Mouse (Mus musculus): ENCODE measurements around the gene Rara. TPM values are rescaled to one million over a fixed set of nuclear protein-coding genes. Genes with fewer than 3 reads are reported as not detected.

Gene Rara
- 5.0 TPM for polyA plus RNA-seq (2015; fragmentation: Illumina TruSeq; extraction: RNeasy Lipid Tissue Mini Kit (QIAGEN cat#74804); ENCODE audit: insufficient read depth, low read depth, low replicate concordance)

DNA sequence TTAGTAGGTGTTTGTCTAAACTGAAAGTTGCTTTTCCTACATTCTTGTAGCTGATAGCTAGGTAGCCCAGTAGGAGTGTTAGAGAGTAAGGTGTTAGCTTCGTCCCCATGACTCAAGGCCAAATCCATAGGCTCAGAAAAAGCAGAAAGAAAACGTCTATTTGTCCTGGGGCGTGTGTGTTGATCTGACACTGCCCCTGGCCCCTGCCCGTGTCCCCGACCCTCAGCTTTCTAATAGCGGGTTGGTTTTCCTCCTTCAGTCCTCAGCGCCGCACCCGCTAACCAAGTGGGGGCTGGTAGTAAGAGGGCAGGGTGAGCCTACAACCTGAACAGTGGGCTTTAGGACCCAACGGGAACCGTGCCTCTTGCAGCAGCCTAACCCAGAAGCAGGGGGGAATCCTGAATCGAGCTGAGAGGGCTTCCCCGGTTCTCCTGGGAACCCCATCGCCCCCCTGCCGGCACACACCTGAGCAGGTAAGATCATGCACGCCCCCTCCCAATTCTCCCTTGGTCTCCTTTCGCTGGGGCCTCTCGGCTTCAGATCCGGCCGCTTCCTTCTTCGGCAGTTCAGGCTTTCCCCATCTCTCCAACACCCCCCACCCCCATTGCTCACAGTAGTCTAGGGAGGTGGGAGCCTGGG is at the start of gene Rara:
TSS of gene Rara (plus strand) at position 381 of the 639 bp plus-strand sequence.

DNA sequence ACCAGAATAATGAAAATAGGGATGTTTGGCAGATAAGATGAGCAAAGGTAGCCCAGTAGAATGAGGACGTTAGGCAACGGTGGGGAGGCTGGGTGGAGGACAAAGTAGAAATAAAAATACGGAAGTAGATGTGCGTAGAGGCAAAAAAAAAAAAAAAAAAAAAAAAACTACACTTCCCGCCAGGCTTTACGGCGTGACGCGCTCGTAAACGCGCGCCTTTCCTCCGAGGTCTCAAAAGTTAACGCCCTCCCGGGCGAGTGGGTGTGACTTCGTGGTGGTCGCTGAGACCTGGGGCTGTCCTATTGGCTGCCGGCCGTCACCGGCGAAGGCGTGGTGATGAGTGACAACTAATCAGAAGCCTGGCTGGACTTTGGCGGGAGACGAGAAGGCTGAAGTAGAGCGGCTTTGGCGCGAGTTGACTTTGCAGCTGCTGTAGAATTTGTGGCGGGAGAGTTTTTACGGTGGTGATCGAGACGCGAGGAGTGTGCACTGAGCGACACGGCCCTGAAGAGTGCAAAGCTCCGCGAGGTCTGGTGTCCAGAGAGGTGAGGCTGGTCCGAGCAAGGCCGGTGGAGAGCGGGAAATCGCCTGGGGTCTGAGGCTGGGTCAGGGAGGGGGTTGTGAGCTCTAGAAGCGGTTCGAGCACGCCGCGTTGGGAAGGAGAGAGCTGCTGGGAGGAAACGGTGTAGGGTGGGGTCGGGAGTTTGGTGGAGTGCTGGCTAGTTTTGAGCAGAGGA is 20.0 kb upstream of the Rara start, which contains the start of gene Cdc6:
TSS of gene Cdc6 (plus strand) at position 365 of the 737 bp plus-strand sequence.

DNA sequence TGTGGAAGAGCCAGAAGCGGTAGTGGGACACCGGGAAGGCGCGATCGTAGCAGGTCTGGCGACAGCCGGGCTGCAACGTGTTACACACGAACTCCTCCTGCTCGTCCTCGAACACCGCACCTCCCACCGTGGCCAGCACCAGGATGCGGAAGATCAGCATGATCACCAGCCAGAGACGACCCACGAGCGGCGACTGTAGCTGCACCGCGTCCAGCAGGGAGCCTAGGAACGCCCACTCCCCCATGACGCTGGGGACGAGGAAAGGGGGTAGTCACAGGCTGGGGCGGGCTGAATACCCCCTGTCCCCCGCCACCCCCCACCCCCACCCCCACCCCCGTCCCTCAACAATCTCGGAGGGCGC is 55.1 kb downstream of the Rara start, which contains the start of gene Gjd3:
TSS of gene Gjd3 (minus strand) at position 244 of the 361 bp plus-strand sequence.

DNA sequence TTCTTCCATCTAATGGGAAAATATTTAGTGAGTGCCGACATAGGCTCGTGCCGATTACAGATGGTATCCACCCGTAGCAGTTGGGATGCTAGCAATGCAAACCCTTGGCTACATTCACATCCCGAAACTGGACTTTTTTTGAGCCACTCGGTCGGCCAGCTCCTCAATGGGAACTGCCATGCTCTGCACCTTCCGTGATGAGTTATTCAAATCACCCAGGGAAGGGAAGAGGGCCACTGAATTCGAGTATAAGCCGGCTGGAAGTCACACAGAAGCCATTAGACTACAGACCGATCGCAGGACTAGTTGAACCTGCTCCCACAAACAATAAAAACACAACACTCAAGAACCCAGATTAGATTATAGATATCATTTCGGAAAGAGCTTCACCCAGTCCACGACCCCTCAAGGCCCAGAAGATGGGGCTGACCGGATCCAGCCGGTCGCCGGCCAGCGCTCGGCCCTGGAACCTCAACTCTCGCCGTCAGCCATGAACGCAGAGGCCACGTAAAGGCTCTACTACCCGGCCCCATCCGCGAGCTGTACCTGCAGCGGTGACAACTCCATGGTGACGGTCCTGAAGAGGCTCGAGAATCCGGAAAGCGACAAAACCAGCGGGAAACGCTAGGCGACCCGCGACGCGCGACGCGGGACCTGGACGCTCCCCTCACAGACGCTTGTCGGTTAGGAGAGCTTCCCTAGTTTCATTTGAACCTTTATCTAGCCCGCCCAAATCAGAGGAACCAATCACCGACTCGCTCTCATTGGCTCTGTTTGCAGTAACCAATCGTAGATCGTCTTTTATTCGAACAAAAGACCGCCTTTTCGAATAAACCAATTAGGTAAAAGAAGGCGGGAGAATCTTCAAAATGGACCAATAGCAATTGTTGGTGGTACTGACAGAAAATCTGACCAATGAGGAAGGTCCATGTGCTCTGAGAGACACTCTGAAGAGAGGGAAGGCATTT is 96.2 kb downstream of the Rara start, which contains the start of gene Top2a:
TSS of gene Top2a (minus strand) at position 690 of the 968 bp plus-strand sequence.

Other genes starting within 250 kb of the Rara start
- gene Psmd3, start 245.3 kb upstream of the Rara start, polyA plus RNA-seq (2015; fragmentation: Illumina TruSeq; extraction: RNeasy Lipid Tissue Mini Kit (QIAGEN cat#74804); ENCODE audit: insufficient read depth, low read depth, low replicate concordance): 21.3 TPM
- not detected for gene Csf3, start 226.6 kb upstream of the Rara start, polyA plus RNA-seq (2015; fragmentation: Illumina TruSeq; extraction: RNeasy Lipid Tissue Mini Kit (QIAGEN cat#74804); ENCODE audit: insufficient read depth, low read depth, low replicate concordance)
- 10.4 TPM for gene Med24, start 198.4 kb upstream of the Rara start, polyA plus RNA-seq (2015; fragmentation: Illumina TruSeq; extraction: RNeasy Lipid Tissue Mini Kit (QIAGEN cat#74804); ENCODE audit: insufficient read depth, low read depth, low replicate concordance)
- 21.8 TPM for gene Thra, start 187.2 kb upstream of the Rara start, polyA plus RNA-seq (2015; fragmentation: Illumina TruSeq; extraction: RNeasy Lipid Tissue Mini Kit (QIAGEN cat#74804); ENCODE audit: insufficient read depth, low read depth, low replicate concordance)
- gene Nr1d1, start 152.5 kb upstream of the Rara start, polyA plus RNA-seq (2015; fragmentation: Illumina TruSeq; extraction: RNeasy Lipid Tissue Mini Kit (QIAGEN cat#74804); ENCODE audit: insufficient read depth, low read depth, low replicate concordance): 4.8 TPM
- 15.9 TPM for gene Msl1, start 132.3 kb upstream of the Rara start, polyA plus RNA-seq (2015; fragmentation: Illumina TruSeq; extraction: RNeasy Lipid Tissue Mini Kit (QIAGEN cat#74804); ENCODE audit: insufficient read depth, low read depth, low replicate concordance)
- gene Casc3, start 122.9 kb upstream of the Rara start, polyA plus RNA-seq (2015; fragmentation: Illumina TruSeq; extraction: RNeasy Lipid Tissue Mini Kit (QIAGEN cat#74804); ENCODE audit: insufficient read depth, low read depth, low replicate concordance): 11.9 TPM
- 4.9 TPM for gene Rapgefl1, start 91.0 kb upstream of the Rara start, polyA plus RNA-seq (2015; fragmentation: Illumina TruSeq; extraction: RNeasy Lipid Tissue Mini Kit (QIAGEN cat#74804); ENCODE audit: insufficient read depth, low read depth, low replicate concordance)
- gene Wipf2, start 64.2 kb upstream of the Rara start, polyA plus RNA-seq (2015; fragmentation: Illumina TruSeq; extraction: RNeasy Lipid Tissue Mini Kit (QIAGEN cat#74804); ENCODE audit: insufficient read depth, low read depth, low replicate concordance): 2.3 TPM
- gene Cdc6, start 20.0 kb upstream of the Rara start, polyA plus RNA-seq (2015; fragmentation: Illumina TruSeq; extraction: RNeasy Lipid Tissue Mini Kit (QIAGEN cat#74804); ENCODE audit: insufficient read depth, low read depth, low replicate concordance): 0.83 TPM
- not detected for gene Gjd3, start 55.2 kb downstream of the Rara start, polyA plus RNA-seq (2015; fragmentation: Illumina TruSeq; extraction: RNeasy Lipid Tissue Mini Kit (QIAGEN cat#74804); ENCODE audit: insufficient read depth, low read depth, low replicate concordance)
- gene Top2a, start 96.4 kb downstream of the Rara start, polyA plus RNA-seq (2015; fragmentation: Illumina TruSeq; extraction: RNeasy Lipid Tissue Mini Kit (QIAGEN cat#74804); ENCODE audit: insufficient read depth, low read depth, low replicate concordance): 1.4 TPM
- 81.0 TPM for gene Igfbp4, start 113.4 kb downstream of the Rara start, polyA plus RNA-seq (2015; fragmentation: Illumina TruSeq; extraction: RNeasy Lipid Tissue Mini Kit (QIAGEN cat#74804); ENCODE audit: insufficient read depth, low read depth, low replicate concordance)
- 0.55 TPM for gene Tns4, start 161.5 kb downstream of the Rara start, polyA plus RNA-seq (2015; fragmentation: Illumina TruSeq; extraction: RNeasy Lipid Tissue Mini Kit (QIAGEN cat#74804); ENCODE audit: insufficient read depth, low read depth, low replicate concordance)
- 0.55 TPM for gene Ccr7, start 227.3 kb downstream of the Rara start, polyA plus RNA-seq (2015; fragmentation: Illumina TruSeq; extraction: RNeasy Lipid Tissue Mini Kit (QIAGEN cat#74804); ENCODE audit: insufficient read depth, low read depth, low replicate concordance)